23 mouse cellular contexts compared by ENCODE assay signal in genomic region chr9:64219772-64220420, GRCm38 (mm10). TPM values are rescaled to one million over a fixed set of nuclear protein-coding genes. Genes with fewer than 3 reads are reported as not detected.
DNase-seq lines count a peak whose midpoint lies in the region; ATAC-seq and TF ChIP-seq lines count a peak whose summit lies in the region.
"Had no signal": no experiment of that assay in that cellular context is flagged by ENCODE, and none has a peak within 500 bp of the region (broad histone marks: within the 10 kb centered on the region; RNA-seq: fewer than 3 reads in every experiment).

No protein-coding gene starts in this region.

- no peak for TF ChIP-seq CTCF in ES-Bruce4 (IDR thresholded peaks at IDR 0.05; ENCODE audit: low read depth, low read length)

- peaks cover 41% of the 10 kb centered on the region for H3K4me1 ChIP-seq in kidney, embryonic 15.5 days
- peaks cover 8% of the 10 kb centered on the region for H3K4me1 ChIP-seq in ES-Bruce4 (ENCODE audit: control insufficient read depth, insufficient read depth, low read length)
- H3K4me1 ChIP-seq in embryonic facial prominence, embryonic 12.5 days, result peaks cover 15% of the 10 kb centered on the region; the same call in 1 of the 2 replicates
- 0 out of 2 replicates have a peak, but pooled peaks cover 3% of the 10 kb centered on the region for H3K4me1 ChIP-seq in stomach, embryonic 16.5 days (ENCODE audit: control insufficient read depth, insufficient read depth, low read length)
- H3K4me1 ChIP-seq: forebrain, embryonic 12.5 days; neural tube, embryonic 13.5 days had no signal

- H3K36me3 ChIP-seq in kidney, embryonic 15.5 days, result no peaks in the 10 kb centered on the region
- no peaks in the 10 kb centered on the region for H3K36me3 ChIP-seq in ES-Bruce4 (ENCODE audit: control insufficient read depth, insufficient read depth, low read length, poor library complexity, severe bottlenecking)
- H3K36me3 ChIP-seq in embryonic facial prominence, embryonic 12.5 days, result no peaks in the 10 kb centered on the region
- no peaks in the 10 kb centered on the region for H3K36me3 ChIP-seq in stomach, embryonic 16.5 days (ENCODE audit: control insufficient read depth, insufficient read depth, low read length)
- H3K36me3 ChIP-seq: forebrain, embryonic 12.5 days; heart, embryonic 15.5 days; lung, embryonic 15.5 days; midbrain, embryonic 15.5 days; neural tube, embryonic 13.5 days had no signal

- peak; percentile 70 for ATAC-seq in kidney, embryonic 15.5 days (replicated peaks; ENCODE audit: low FRiP score)
- no peak for ATAC-seq in embryonic facial prominence, embryonic 12.5 days (ENCODE audit: insufficient number of reproducible peaks, insufficient read depth, low FRiP score, low TSS enrichment)
- ATAC-seq in stomach, embryonic 16.5 days (ENCODE audit: insufficient read depth, low FRiP score), result no peak
- ATAC-seq: inflammation-experienced regulatory T-cells, adult 6 months; midbrain, embryonic 15.5 days had no signal

- H3K9ac ChIP-seq in kidney, embryonic 15.5 days, result no peak overlapping the region
- H3K9ac ChIP-seq in ES-Bruce4 (ENCODE audit: low read depth, poor library complexity, severe bottlenecking), result no peak overlapping the region
- H3K9ac ChIP-seq in embryonic facial prominence, embryonic 12.5 days, result no peak overlapping the region
- H3K9ac ChIP-seq in stomach, embryonic 16.5 days (ENCODE audit: low read length), result no peak overlapping the region
- H3K9ac ChIP-seq: forebrain, embryonic 12.5 days; heart, embryonic 15.5 days; hindbrain, embryonic 14.5 days; liver, embryonic 14.5 days; lung, embryonic 15.5 days; midbrain, embryonic 15.5 days; neural tube, embryonic 13.5 days had no signal

- H3K27ac ChIP-seq in kidney, embryonic 15.5 days, result peak overlapping the region; percentile 75
- H3K27ac ChIP-seq in ES-Bruce4 (ENCODE audit: insufficient read depth, low read length), result peak overlapping the region; percentile 89
- peak overlapping the region; percentile 13; the same call in 1 of the 2 replicates for H3K27ac ChIP-seq in embryonic facial prominence, embryonic 12.5 days
- H3K27ac ChIP-seq in stomach, embryonic 16.5 days (ENCODE audit: low read length), result peak overlapping the region; percentile 0; the same call in 1 of the 2 replicates
- H3K27ac ChIP-seq: forebrain, embryonic 12.5 days; gastrocnemius, adult 2 months; heart, embryonic 15.5 days; hindbrain, embryonic 14.5 days; liver, embryonic 14.5 days; lung, embryonic 15.5 days; midbrain, embryonic 15.5 days; neural tube, embryonic 13.5 days had no signal

- TF ChIP-seq EP300 in ES-Bruce4 (IDR thresholded peaks at IDR 0.05; ENCODE audit: insufficient read depth, low read depth, low read length), result no peak

- no peaks in the 10 kb centered on the region for H3K9me3 ChIP-seq in kidney, embryonic 15.5 days (replicated peaks)
- H3K9me3 ChIP-seq in ES-Bruce4 (replicated peaks; ENCODE audit: control insufficient read depth, insufficient read depth, low read length, poor library complexity, severe bottlenecking), result no peaks in the 10 kb centered on the region
- H3K9me3 ChIP-seq in embryonic facial prominence, embryonic 12.5 days, result no peaks in the 10 kb centered on the region
- H3K9me3 ChIP-seq in stomach, embryonic 16.5 days (replicated peaks; ENCODE audit: control insufficient read depth, low read length), result no peaks in the 10 kb centered on the region
- H3K9me3 ChIP-seq: forebrain, embryonic 12.5 days; heart, embryonic 15.5 days; lung, embryonic 15.5 days; megakaryocyte, embryonic 14.5 days; midbrain, embryonic 15.5 days; neural tube, embryonic 13.5 days had no signal

- H3K4me3 ChIP-seq in kidney, embryonic 15.5 days (replicated peaks), result no peak overlapping the region
- H3K4me3 ChIP-seq in ES-Bruce4 (ENCODE audit: low read depth, low read length), result no peak overlapping the region
- H3K4me3 ChIP-seq in embryonic facial prominence, embryonic 12.5 days, result no peak overlapping the region
- H3K4me3 ChIP-seq in stomach, embryonic 16.5 days (replicated peaks; ENCODE audit: low read length), result no peak overlapping the region
- H3K4me3 ChIP-seq: forebrain, embryonic 12.5 days; gastrocnemius, adult 2 months; heart, embryonic 15.5 days; lung, embryonic 15.5 days; megakaryocyte, embryonic 14.5 days; midbrain, embryonic 15.5 days; neural tube, embryonic 13.5 days had no signal

- 72% methylated on average over 10 of the region's 10 CpGs for WGBS in kidney, embryonic 15.5 days
- WGBS in embryonic facial prominence, embryonic 12.5 days, result 65% methylated on average over 10 of the region's 10 CpGs
- WGBS in stomach, embryonic 16.5 days, result 81% methylated on average over 10 of the region's 10 CpGs

- no peak for TF ChIP-seq POLR2A in ES-Bruce4 (IDR thresholded peaks at IDR 0.05; ENCODE audit: insufficient read depth, low read length)

- H3K4me2 ChIP-seq in kidney, embryonic 15.5 days, result no peak overlapping the region
- no peak overlapping the region for H3K4me2 ChIP-seq in embryonic facial prominence, embryonic 12.5 days (replicated peaks)
- no peak overlapping the region for H3K4me2 ChIP-seq in stomach, embryonic 16.5 days (ENCODE audit: low read depth, low read length)
- H3K4me2 ChIP-seq: forebrain, embryonic 12.5 days; heart, embryonic 15.5 days; hindbrain, embryonic 14.5 days; lung, embryonic 15.5 days; midbrain, embryonic 15.5 days; neural tube, embryonic 13.5 days had no signal

- H3K27me3 ChIP-seq in kidney, embryonic 15.5 days, result no peaks in the 10 kb centered on the region
- H3K27me3 ChIP-seq in ES-Bruce4 (ENCODE audit: control insufficient read depth, insufficient read depth, low read length, poor library complexity, severe bottlenecking), result no peaks in the 10 kb centered on the region
- no peaks in the 10 kb centered on the region for H3K27me3 ChIP-seq in embryonic facial prominence, embryonic 12.5 days
- H3K27me3 ChIP-seq in stomach, embryonic 16.5 days (ENCODE audit: control insufficient read depth, insufficient read depth, low read length), result no peaks in the 10 kb centered on the region
- H3K27me3 ChIP-seq: forebrain, embryonic 12.5 days; heart, embryonic 15.5 days; lung, embryonic 15.5 days; megakaryocyte, embryonic 14.5 days; midbrain, embryonic 15.5 days; neural tube, embryonic 13.5 days had no signal

- DNase-seq in kidney, adult 11 months, result no peak
- DNase-seq in retina, postnatal 1 day, result no peak
- no peak for DNase-seq in neural tube, embryonic 10.5 days (ENCODE audit: extremely low spot score, low spot score)
- DNase-seq: adrenal gland, postnatal 14 days; cerebellum, adult 2 months; cerebellum, postnatal 25 days; gastrocnemius, adult 2 months; heart, postnatal 36 days; kidney, postnatal 14 days; lung, postnatal 36 days had no signal

RNA-seq across cellular contexts. Expression of gene Uchl4, which starts 15.1 kb away (rescaled TPM):
- 2.9 and 3.0 TPM in 2 replicates for polyA plus RNA-seq in kidney, embryonic 15.5 days (2015; fragmentation: Nextera tagmentation; extraction: Ambion mirVana)
- 13.2 and 14.3 TPM in 2 replicates for polyA plus RNA-seq in ES-Bruce4 (2011; ENCODE audit: insufficient read depth, insufficient read length, low read depth, missing spikeins)
- polyA plus RNA-seq in embryonic facial prominence, embryonic 12.5 days (2016; fragmentation: Nextera tagmentation; extraction: Ambion mirVana), result 3.0 and 4.4 TPM in 2 replicates
- 2.8 and 3.6 TPM in 2 replicates for polyA plus RNA-seq in stomach, embryonic 16.5 days (2015; fragmentation: Nextera tagmentation; extraction: Ambion mirVana)

RNA-seq across cellular contexts. Expression of gene Map2k1, which starts 33.5 kb away (rescaled TPM):
- polyA plus RNA-seq in kidney, embryonic 15.5 days (2015; fragmentation: Nextera tagmentation; extraction: Ambion mirVana), result 80.4 and 81.7 TPM in 2 replicates
- polyA plus RNA-seq in ES-Bruce4 (2011; ENCODE audit: insufficient read depth, insufficient read length, low read depth, missing spikeins), result 80.1 and 85.7 TPM in 2 replicates
- polyA plus RNA-seq in embryonic facial prominence, embryonic 12.5 days (2016; fragmentation: Nextera tagmentation; extraction: Ambion mirVana), result 77.0 and 79.1 TPM in 2 replicates
- 80.7 and 80.9 TPM in 2 replicates for polyA plus RNA-seq in stomach, embryonic 16.5 days (2015; fragmentation: Nextera tagmentation; extraction: Ambion mirVana)

RNA-seq across cellular contexts. Expression of gene Snapc5, which starts 40.8 kb away (rescaled TPM):
- 34.3 and 35.6 TPM in 2 replicates for polyA plus RNA-seq in kidney, embryonic 15.5 days (2015; fragmentation: Nextera tagmentation; extraction: Ambion mirVana)
- polyA plus RNA-seq in ES-Bruce4 (2011; ENCODE audit: insufficient read depth, insufficient read length, low read depth, missing spikeins), result 37.0 and 37.1 TPM in 2 replicates
- polyA plus RNA-seq in embryonic facial prominence, embryonic 12.5 days (2016; fragmentation: Nextera tagmentation; extraction: Ambion mirVana), result 28.9 and 29.5 TPM in 2 replicates
- polyA plus RNA-seq in stomach, embryonic 16.5 days (2015; fragmentation: Nextera tagmentation; extraction: Ambion mirVana), result 30.7 and 33.7 TPM in 2 replicates

RNA-seq across cellular contexts. Expression of gene Rpl4, which starts 46.7 kb away (rescaled TPM):
- polyA plus RNA-seq in kidney, embryonic 15.5 days (2015; fragmentation: Nextera tagmentation; extraction: Ambion mirVana), result 1,178 and 1,188 TPM in 2 replicates
- polyA plus RNA-seq in ES-Bruce4 (2011; ENCODE audit: insufficient read depth, insufficient read length, low read depth, missing spikeins), result 3,123 and 3,163 TPM in 2 replicates
- 1,066 and 1,135 TPM in 2 replicates for polyA plus RNA-seq in embryonic facial prominence, embryonic 12.5 days (2016; fragmentation: Nextera tagmentation; extraction: Ambion mirVana)
- 1,104 and 1,145 TPM in 2 replicates for polyA plus RNA-seq in stomach, embryonic 16.5 days (2015; fragmentation: Nextera tagmentation; extraction: Ambion mirVana)

RNA-seq across cellular contexts. Expression of gene Zwilch, which starts 47.0 kb away (rescaled TPM):
- polyA plus RNA-seq in kidney, embryonic 15.5 days (2015; fragmentation: Nextera tagmentation; extraction: Ambion mirVana), result 26.3 and 29.1 TPM in 2 replicates
- 162 and 167 TPM in 2 replicates for polyA plus RNA-seq in ES-Bruce4 (2011; ENCODE audit: insufficient read depth, insufficient read length, low read depth, missing spikeins)
- 24.4 and 27.8 TPM in 2 replicates for polyA plus RNA-seq in embryonic facial prominence, embryonic 12.5 days (2016; fragmentation: Nextera tagmentation; extraction: Ambion mirVana)
- polyA plus RNA-seq in stomach, embryonic 16.5 days (2015; fragmentation: Nextera tagmentation; extraction: Ambion mirVana), result 21.4 and 22.6 TPM in 2 replicates

Comparison
In these comparisons a context has a peak if more than half of its experiments do, and no peak if none do; other contexts are left out.
1. H3K27ac ChIP-seq: peak in every context shown above with its lines; median percentile 89 in ES-Bruce4; 75 in kidney, embryonic 15.5 days; 13 in embryonic facial prominence, embryonic 12.5 days; 0 in stomach, embryonic 16.5 days.